Comparison of ENCODE assay signal across 38 mouse cellular contexts in the genomic region with DNA sequence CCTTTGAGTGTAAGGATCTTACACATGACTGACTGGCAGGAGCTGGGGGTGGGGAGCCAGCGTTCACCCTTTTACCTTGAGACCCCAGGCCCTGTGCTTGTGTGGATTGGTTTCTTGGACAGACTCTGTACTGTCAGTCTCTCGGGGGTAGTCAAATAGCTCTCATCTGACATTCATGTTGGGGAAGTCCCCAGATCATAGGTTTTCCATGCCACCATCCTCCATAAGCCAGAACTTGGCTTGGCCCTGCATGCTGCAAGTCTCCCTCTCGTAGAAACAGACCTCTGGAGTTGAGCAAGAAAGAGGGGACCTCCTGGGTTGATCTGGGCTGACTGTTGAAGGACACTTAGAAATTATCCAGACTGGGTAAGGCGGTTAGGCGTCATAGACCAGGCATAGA. TPM values are rescaled to one million over a fixed set of nuclear protein-coding genes. Genes with fewer than 3 reads are reported as not detected.
"Had no signal": no experiment of that assay in that cellular context is flagged by ENCODE, and none has a peak within 500 bp of the region (broad histone marks: within the 10 kb centered on the region; RNA-seq: fewer than 3 reads in every experiment).

No protein-coding gene starts in this region.

- H3K9ac ChIP-seq: heart, embryonic 12.5 days; heart, embryonic 13.5 days; heart, embryonic 15.5 days; hindbrain, embryonic 12.5 days; hindbrain, embryonic 13.5 days; hindbrain, embryonic 14.5 days; hindbrain, embryonic 15.5 days; intestine, embryonic 15.5 days; kidney, embryonic 15.5 days had no signal

- H3K27ac ChIP-seq: heart, embryonic 13.5 days; heart, embryonic 15.5 days; hindbrain, embryonic 10.5 days; hindbrain, embryonic 12.5 days; hindbrain, embryonic 13.5 days; hindbrain, embryonic 14.5 days; hindbrain, embryonic 15.5 days; hindbrain, postnatal 0 days; intestine, embryonic 15.5 days; kidney, embryonic 15.5 days; kidney, postnatal 0 days; layer of hippocampus, adult 2 months; left cerebral cortex, adult 2 months had no signal

- H3K4me3 ChIP-seq: heart, embryonic 12.5 days; heart, embryonic 13.5 days; heart, embryonic 15.5 days; hindbrain, embryonic 10.5 days; hindbrain, embryonic 12.5 days; hindbrain, embryonic 13.5 days; hindbrain, embryonic 15.5 days; intestine, embryonic 15.5 days; kidney, embryonic 15.5 days; layer of hippocampus, adult 2 months; left cerebral cortex, adult 2 months had no signal

- H3K36me3 ChIP-seq: heart, embryonic 12.5 days; heart, embryonic 13.5 days; heart, embryonic 15.5 days; hindbrain, embryonic 10.5 days; hindbrain, embryonic 12.5 days; hindbrain, embryonic 13.5 days; hindbrain, embryonic 15.5 days; intestine, embryonic 15.5 days; kidney, embryonic 15.5 days had no signal

- H3K9me3 ChIP-seq: heart, embryonic 12.5 days; heart, embryonic 13.5 days; heart, embryonic 15.5 days; hindbrain, embryonic 10.5 days; hindbrain, embryonic 12.5 days; hindbrain, embryonic 13.5 days; hindbrain, embryonic 15.5 days; intestine, embryonic 15.5 days; kidney, embryonic 15.5 days had no signal

- H3K4me1 ChIP-seq: heart, embryonic 12.5 days; heart, embryonic 13.5 days; heart, embryonic 15.5 days; hindbrain, embryonic 12.5 days; hindbrain, embryonic 13.5 days; hindbrain, embryonic 15.5 days had no signal

- ATAC-seq: hindbrain, embryonic 16.5 days; hindbrain, postnatal 0 days; inflammation-experienced regulatory T-cells, adult 6 months; intestine, embryonic 15.5 days; intestine, embryonic 16.5 days; intestine, postnatal 0 days had no signal

- H3K4me2 ChIP-seq: heart, embryonic 11.5 days; heart, embryonic 12.5 days; heart, embryonic 13.5 days; heart, embryonic 15.5 days; hindbrain, embryonic 12.5 days; hindbrain, embryonic 13.5 days; hindbrain, embryonic 14.5 days; hindbrain, embryonic 15.5 days; intestine, embryonic 15.5 days; kidney, embryonic 15.5 days had no signal

- DNase-seq: heart, postnatal 10 days; heart, postnatal 14 days; heart, postnatal 36 days; heart, postnatal 4 days; kidney, adult 11 months; kidney, adult 18-20 months; kidney, adult 2 months; kidney, adult 8-10 months; kidney, adult 9 months; kidney, postnatal 10 days; kidney, postnatal 14 days; kidney, postnatal 25 days; kidney, postnatal 36 days; kidney, postnatal 4 days; layer of hippocampus, adult 9-11 months; layer of hippocampus, postnatal 36 days had no signal

- H3K27me3 ChIP-seq: hindbrain, embryonic 12.5 days; hindbrain, embryonic 15.5 days; intestine, embryonic 15.5 days had no signal

RNA-seq across cellular contexts. Expression of a gene that starts 12.2 kb away (rescaled TPM):
- total RNA-seq: heart, postnatal 25 days had no signal
- polyA plus RNA-seq: heart, embryonic 11.5 days; heart, embryonic 12.5 days; hindbrain, embryonic 10.5 days; hindbrain, embryonic 11.5 days had no signal

RNA-seq across cellular contexts. Expression of a gene that starts 45.2 kb away (rescaled TPM):
- total RNA-seq: hematopoietic stem cell, adult 5-6 weeks had no signal
